Mouse (Mus musculus): ENCODE measurements around the gene Efcab9. TPM values are rescaled to one million over a fixed set of nuclear protein-coding genes. Genes with fewer than 3 reads are reported as not detected.
"Not testable (repeated sequence)": the region's sequence is repeated elsewhere in the genome, so short reads cannot be mapped to it uniquely, and the experiment has no call there.

Gene Efcab9
- total and polyA plus RNA-seq, 2 experiments = not detected

DNA sequence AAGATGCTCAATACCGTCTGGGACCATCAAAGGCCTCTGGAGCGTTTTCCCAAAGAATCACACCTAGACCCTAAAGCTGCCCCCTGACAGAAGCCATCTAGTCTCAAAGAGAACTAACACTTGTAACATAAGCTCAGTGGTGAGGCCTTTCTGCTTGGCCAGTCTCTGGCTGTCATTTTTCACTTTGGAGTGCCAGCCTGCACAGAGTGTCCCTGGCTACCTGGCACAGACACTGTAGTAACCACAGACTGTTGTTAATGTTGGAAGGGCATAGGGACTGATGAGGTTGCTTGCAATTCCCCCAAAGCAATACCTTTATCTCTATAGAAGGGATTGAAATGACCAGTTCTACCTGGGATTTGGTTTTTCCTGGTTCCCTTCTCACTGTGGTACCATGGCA lies 10.6 kb downstream of the Efcab9 start:
- H3K4me1 ChIP-seq (ENCODE audit: control insufficient read depth, insufficient read depth, low read length) = no peaks in the 10 kb centered on the region
- no peaks in the 10 kb centered on the region for H3K36me3 ChIP-seq (ENCODE audit: control insufficient read depth, insufficient read depth, low read length)
- H3K9ac ChIP-seq (ENCODE audit: low read depth, low read length) = no peak overlapping the region
- H3K27me3 ChIP-seq (ENCODE audit: control insufficient read depth, insufficient read depth, low read length) = no peaks in the 10 kb centered on the region
- H3K79me2 ChIP-seq (ENCODE audit: control insufficient read depth, insufficient read depth, low read length) = no peaks in the 10 kb centered on the region
- TF ChIP-seq CTCF (IDR thresholded peaks at IDR 0.05; ENCODE audit: low read depth, low read length) (no peak), POLR2A (IDR thresholded peaks at IDR 0.05; ENCODE audit: extremely low read depth, insufficient read depth, low read length) (no peak)
- DNase-seq (ENCODE audit: extremely low read depth, low read depth, low spot score) = no peak
- no peak overlapping the region for H3K27ac ChIP-seq (replicated peaks; ENCODE audit: insufficient read depth, low read depth, low read length)
- 91% methylated on average over 2 of the region's 2 CpGs for WGBS
- H3K4me3 ChIP-seq (ENCODE audit: insufficient read depth, low read depth, low read length) = no peak overlapping the region

GRCm38 (mm10) chr11:32519354-32519753 lies 12.5 kb downstream of the Efcab9 start:
- Histone ChIP-seq H3K9ac (ENCODE audit: low read depth, low read length) (no peak overlapping the region), H3K4me1 (ENCODE audit: control insufficient read depth, insufficient read depth, low read length) (no peaks in the 10 kb centered on the region), H3K27me3 (ENCODE audit: control insufficient read depth, insufficient read depth, low read length) (no peaks in the 10 kb centered on the region), H3K79me2 (ENCODE audit: control insufficient read depth, insufficient read depth, low read length) (no peaks in the 10 kb centered on the region), H3K4me3 (ENCODE audit: insufficient read depth, low read depth, low read length) (no peak overlapping the region), H3K36me3 (ENCODE audit: control insufficient read depth, insufficient read depth, low read length) (no peaks in the 10 kb centered on the region), H3K27ac (replicated peaks; ENCODE audit: insufficient read depth, low read depth, low read length) (no peak overlapping the region)
- DNase-seq (ENCODE audit: extremely low read depth, low read depth, low spot score) = no peak
- WGBS = 79% methylated on average over 1 of the region's 1 CpGs
- TF ChIP-seq POLR2A (IDR thresholded peaks at IDR 0.05; ENCODE audit: extremely low read depth, insufficient read depth, low read length) = no peak

GRCm38 (mm10) chr11:32518770-32519169 lies 13.1 kb downstream of the Efcab9 start:
- H3K27ac ChIP-seq (replicated peaks; ENCODE audit: insufficient read depth, low read depth, low read length) = no peak overlapping the region
- no peaks in the 10 kb centered on the region for H3K36me3 ChIP-seq (ENCODE audit: control insufficient read depth, insufficient read depth, low read length)
- no peaks in the 10 kb centered on the region for H3K4me1 ChIP-seq (ENCODE audit: control insufficient read depth, insufficient read depth, low read length)
- H3K4me3 ChIP-seq (ENCODE audit: insufficient read depth, low read depth, low read length) = no peak overlapping the region
- WGBS = 97% methylated on average over 4 of the region's 4 CpGs
- no peak for DNase-seq (ENCODE audit: extremely low read depth, low read depth, low spot score)
- H3K9ac ChIP-seq (ENCODE audit: low read depth, low read length) = no peak overlapping the region
- H3K79me2 ChIP-seq (ENCODE audit: control insufficient read depth, insufficient read depth, low read length) = no peaks in the 10 kb centered on the region
- TF ChIP-seq POLR2A (IDR thresholded peaks at IDR 0.05; ENCODE audit: extremely low read depth, insufficient read depth, low read length) = no peak
- TF ChIP-seq CTCF (IDR thresholded peaks at IDR 0.05; ENCODE audit: low read depth, low read length) = no peak
- H3K27me3 ChIP-seq (ENCODE audit: control insufficient read depth, insufficient read depth, low read length) = no peaks in the 10 kb centered on the region

- 88% methylated on average over 8 of the region's 8 CpGs for WGBS
- no peak overlapping the region for H3K27ac ChIP-seq (replicated peaks; ENCODE audit: insufficient read depth, low read depth, low read length)
- TF ChIP-seq POLR2A (IDR thresholded peaks at IDR 0.05; ENCODE audit: extremely low read depth, insufficient read depth, low read length) (no peak), CTCF (IDR thresholded peaks at IDR 0.05; ENCODE audit: low read depth, low read length) (no peak)
Measured at GRCm38 (mm10) chr11:32516916-32517712, 14.8 kb downstream of the Efcab9 start.

GRCm38 (mm10) chr11:32516091-32516490 lies 15.8 kb downstream of the Efcab9 start:
- WGBS = 95% methylated on average over 12 of the region's 12 CpGs
- Histone ChIP-seq H3K27ac (replicated peaks; ENCODE audit: insufficient read depth, low read depth, low read length) (no peak overlapping the region), H3K36me3 (ENCODE audit: control insufficient read depth, insufficient read depth, low read length) (no peaks in the 10 kb centered on the region), H3K79me2 (ENCODE audit: control insufficient read depth, insufficient read depth, low read length) (no peaks in the 10 kb centered on the region), H3K9ac (ENCODE audit: low read depth, low read length) (no peak overlapping the region), H3K4me1 (ENCODE audit: control insufficient read depth, insufficient read depth, low read length) (no peaks in the 10 kb centered on the region), H3K4me3 (ENCODE audit: insufficient read depth, low read depth, low read length) (no peak overlapping the region), H3K27me3 (ENCODE audit: control insufficient read depth, insufficient read depth, low read length) (no peaks in the 10 kb centered on the region)
- no peak for DNase-seq (ENCODE audit: extremely low read depth, low read depth, low spot score)
- TF ChIP-seq POLR2A (IDR thresholded peaks at IDR 0.05; ENCODE audit: extremely low read depth, insufficient read depth, low read length) (no peak), CTCF (IDR thresholded peaks at IDR 0.05; ENCODE audit: low read depth, low read length) (no peak)

More at GRCm38 (mm10) chr11:32516916-32517712, 14.8 kb downstream of the Efcab9 start:
- H3K9ac ChIP-seq (ENCODE audit: low read depth, low read length) = no peak overlapping the region
- DNase-seq (ENCODE audit: extremely low read depth, low read depth, low spot score) = no peak
- H3K79me2 ChIP-seq (ENCODE audit: control insufficient read depth, insufficient read depth, low read length) = no peaks in the 10 kb centered on the region
- H3K36me3 ChIP-seq (ENCODE audit: control insufficient read depth, insufficient read depth, low read length) = no peaks in the 10 kb centered on the region
- no peaks in the 10 kb centered on the region for H3K4me1 ChIP-seq (ENCODE audit: control insufficient read depth, insufficient read depth, low read length)
- H3K4me3 ChIP-seq (ENCODE audit: insufficient read depth, low read depth, low read length) = no peak overlapping the region
- H3K27me3 ChIP-seq (ENCODE audit: control insufficient read depth, insufficient read depth, low read length) = no peaks in the 10 kb centered on the region

- 87% methylated on average over 4 of the region's 5 CpGs for WGBS
- H3K79me2 ChIP-seq (ENCODE audit: control insufficient read depth, insufficient read depth, low read length); H3K27me3 ChIP-seq (ENCODE audit: control insufficient read depth, insufficient read depth, low read length); H3K4me3 ChIP-seq (ENCODE audit: insufficient read depth, low read depth, low read length); H3K9ac ChIP-seq (ENCODE audit: low read depth, low read length); H3K4me1 ChIP-seq (ENCODE audit: control insufficient read depth, insufficient read depth, low read length); H3K27ac ChIP-seq (replicated peaks; ENCODE audit: insufficient read depth, low read depth, low read length); H3K36me3 ChIP-seq (ENCODE audit: control insufficient read depth, insufficient read depth, low read length); DNase-seq (ENCODE audit: extremely low read depth, low read depth, low spot score): not testable (repeated sequence)
Measured at GRCm38 (mm10) chr11:32514853-32515252, 17.0 kb downstream of the Efcab9 start.

All from liver, adult 2 months (tissue).